Mouse (Mus musculus) hindbrain, embryonic 14.5 days (tissue): ENCODE data around the gene Ece1. TPM values are rescaled to one million over a fixed set of nuclear protein-coding genes. Genes with fewer than 3 reads are reported as not detected.
A peak's percentile ranks its signal among the peaks of the same experiment; 100 is the strongest.

ENCODE experiments used
- ATAC-seq: fragments of 200-750 bp; cut with Nextera tagmentation; 2 replicates; pipeline ENCODE4 v1.8.0; 2017; ENCODE audit warnings: moderate number of reproducible peaks, mild to moderate bottlenecking, moderate TSS enrichment, moderate library complexity; ENCODE audit not compliant: low FRiP score
- DNase-seq: peaks from one replicate; pipeline ENCODE4 v3.0.0-alpha.2; 2015; ENCODE audit warnings: low spot score
- H3K27ac ChIP-seq: fragments of 300-500 bp; sonication (generic); 2 replicates; pipeline ENCODE4 v1.5.1; 2014; ENCODE audit warnings: mild to moderate bottlenecking, moderate library complexity
- H3K27me3 ChIP-seq: fragments of 300-500 bp; sonication (generic); 2 replicates; pipeline ENCODE4 v1.6.1; 2014; ENCODE audit warnings: mild to moderate bottlenecking, low read length, mixed read lengths; ENCODE audit not compliant: control insufficient read depth, insufficient read depth
- H3K36me3 ChIP-seq: fragments of 300-500 bp; sonication (generic); replicated peaks from 2 replicates; pipeline ENCODE4 v1.6.1; 2014; ENCODE audit not compliant: control insufficient read depth, insufficient read depth
- H3K4me1 ChIP-seq: fragments of 300-500 bp; sonication (generic); replicated peaks from 2 replicates; pipeline ENCODE4 v1.6.1; 2014; ENCODE audit warnings: antibody characterized with exemption, low read length, mixed read lengths; ENCODE audit not compliant: control insufficient read depth, insufficient read depth
- H3K4me2 ChIP-seq: fragments of 300-500 bp; sonication (generic); replicated peaks from 2 replicates; pipeline ENCODE4 v1.6.1; 2014; ENCODE audit warnings: mild to moderate bottlenecking, moderate library complexity
- H3K4me3 ChIP-seq: fragments of 300-500 bp; sonication (generic); replicated peaks from 2 replicates; pipeline ENCODE4 v1.5.1; 2014; ENCODE audit warnings: mild to moderate bottlenecking, low read length
- H3K9ac ChIP-seq: fragments of 300-500 bp; sonication (generic); 2 replicates; pipeline ENCODE4 v1.6.1; 2014
- H3K9me3 ChIP-seq: fragments of 300-500 bp; sonication (generic); 2 replicates; pipeline ENCODE4 v1.6.1; 2016; ENCODE audit warnings: low read length; ENCODE audit not compliant: control insufficient read depth
- WGBS: fragments of 180-500 bp; shearing (Covaris S2); extraction: QIAGEN DNeasy Blood & Tissue Kit; methylation state at CpG from one replicate; pipeline ENCODE4 v1.1.7; 2014; 5-methylcytosine and 5-hydroxymethylcytosine counted together
- polyA plus RNA-seq: library from polyadenylated mRNA; unstranded; fragments of >200 nt; fragmentation: Nextera tagmentation; extraction: Ambion mirVana; gene quantifications from 2 replicates; pipeline ENCODE4 v1.2.1, GENCODE M21; 2014

Ece1 gene
- polyA plus RNA-seq, 1 experiment from 2014 or later, result 25.0 TPM

DNA sequence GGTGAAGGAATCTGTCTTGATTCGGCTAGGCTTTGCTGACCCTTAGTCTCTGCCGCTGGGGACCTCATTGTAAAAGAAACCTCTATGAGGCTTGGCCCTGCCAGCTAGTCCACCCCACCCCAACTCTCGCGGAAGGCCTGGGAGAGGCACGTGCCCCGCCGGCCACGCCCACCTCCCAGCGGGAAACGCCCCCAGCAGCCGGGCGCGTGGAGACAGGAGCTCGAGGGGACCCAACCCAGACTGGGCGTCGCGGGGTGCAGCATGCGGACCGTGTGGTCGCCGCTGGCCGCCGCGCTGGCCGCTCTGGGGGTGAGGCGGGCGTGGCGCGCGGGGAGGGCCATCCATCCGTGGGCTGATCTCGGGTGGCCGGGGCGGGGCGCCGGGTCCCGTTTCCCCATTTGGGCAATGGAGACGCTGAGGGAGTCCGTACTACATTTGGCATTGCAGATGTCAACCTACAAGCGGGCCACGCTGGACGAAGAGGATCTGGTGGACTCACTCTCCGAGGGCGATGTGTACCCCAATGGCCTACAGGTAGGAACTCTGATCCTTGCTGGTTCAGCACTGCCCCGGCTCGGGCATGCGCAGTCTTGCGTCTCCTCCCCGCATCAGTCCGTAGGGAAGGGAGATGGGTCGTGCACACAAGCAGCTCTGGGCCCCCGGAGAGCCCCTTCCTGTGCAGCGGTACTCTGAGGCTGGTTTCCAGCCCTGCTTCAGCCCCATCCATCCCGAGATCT, 51.5 kb downstream of the Ece1 start:
- DNase-seq (peak; percentile 70), ATAC-seq (peak; percentile 74)
- Histone ChIP-seq H3K27ac (no peak overlapping the region), H3K4me3 (peak overlapping the region; percentile 48), H3K9ac (peak overlapping the region; percentile 65), H3K27me3 (no peaks in the 10 kb centered on the region), H3K36me3 (no peaks in the 10 kb centered on the region), H3K9me3 (no peaks in the 10 kb centered on the region), H3K4me2 (peak overlapping the region; percentile 91), H3K4me1 (peaks cover 30% of the 10 kb centered on the region)
- WGBS, result 2% methylated on average over 54 of the region's 54 CpGs

DNA sequence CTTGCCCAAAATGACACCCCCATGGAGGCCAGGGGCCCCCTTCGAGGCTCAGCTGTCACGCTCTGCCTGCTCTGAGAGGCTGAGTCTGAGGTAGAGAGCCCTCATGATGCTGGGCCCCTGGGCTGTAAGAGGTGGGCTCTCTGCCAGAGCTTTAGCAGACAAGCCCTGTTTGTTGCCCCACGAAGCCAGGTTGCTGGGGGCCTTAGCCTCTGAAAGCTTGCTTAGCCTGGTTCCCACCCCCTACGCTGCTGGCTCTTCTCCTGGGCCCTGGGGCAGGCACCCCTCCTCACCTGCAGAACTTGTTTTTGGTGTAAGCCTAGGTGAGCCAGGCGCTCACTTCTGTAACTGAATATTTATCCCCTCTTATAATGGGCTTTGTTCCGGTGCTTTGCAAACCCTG, 55.6 kb downstream of the Ece1 start:
- ATAC-seq (no peak), DNase-seq (no peak)
- Histone ChIP-seq H3K4me2 (no peak overlapping the region), H3K9ac (no peak overlapping the region), H3K4me1 (peaks cover 41% of the 10 kb centered on the region), H3K4me3 (no peak overlapping the region), H3K27ac (0 out of 2 replicates have a peak overlapping the region, but pooled peaks have one; percentile 23), H3K36me3 (no peaks in the 10 kb centered on the region; the same call in 1 of the 2 replicates), H3K27me3 (no peaks in the 10 kb centered on the region), H3K9me3 (no peaks in the 10 kb centered on the region)
- WGBS, result 58% methylated on average over 6 of the region's 6 CpGs

DNA sequence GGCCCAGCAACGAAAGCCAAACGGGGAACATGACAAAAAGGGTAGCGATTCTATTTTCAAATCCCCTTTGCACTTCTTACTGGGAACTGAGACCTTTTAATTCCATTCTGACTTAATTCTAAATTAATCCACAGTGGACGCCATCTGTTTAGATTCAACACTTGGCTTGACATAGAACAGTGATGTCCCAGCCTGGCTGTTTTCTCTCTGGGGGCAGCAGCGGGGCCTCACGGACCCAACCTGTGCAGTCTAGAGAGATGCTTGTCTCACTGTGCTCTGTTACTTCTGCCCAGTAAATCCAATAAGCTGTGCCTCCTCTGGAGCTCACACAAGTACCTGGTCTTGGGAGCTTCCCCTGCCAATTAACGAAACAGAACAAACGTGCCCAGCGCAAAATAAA, 56.5 kb downstream of the Ece1 start:
- Histone ChIP-seq H3K4me1 (peaks cover 36% of the 10 kb centered on the region), H3K9ac (peak overlapping the region; percentile 24; the same call in 1 of the 2 replicates), H3K36me3 (no peaks in the 10 kb centered on the region; the same call in 1 of the 2 replicates), H3K9me3 (no peaks in the 10 kb centered on the region), H3K27me3 (no peaks in the 10 kb centered on the region), H3K4me3 (no peak overlapping the region), H3K27ac (no peak overlapping the region), H3K4me2 (no peak overlapping the region)
- DNase-seq (no peak), ATAC-seq (no peak)
- 47% methylated on average over 9 of the region's 9 CpGs for WGBS

DNA sequence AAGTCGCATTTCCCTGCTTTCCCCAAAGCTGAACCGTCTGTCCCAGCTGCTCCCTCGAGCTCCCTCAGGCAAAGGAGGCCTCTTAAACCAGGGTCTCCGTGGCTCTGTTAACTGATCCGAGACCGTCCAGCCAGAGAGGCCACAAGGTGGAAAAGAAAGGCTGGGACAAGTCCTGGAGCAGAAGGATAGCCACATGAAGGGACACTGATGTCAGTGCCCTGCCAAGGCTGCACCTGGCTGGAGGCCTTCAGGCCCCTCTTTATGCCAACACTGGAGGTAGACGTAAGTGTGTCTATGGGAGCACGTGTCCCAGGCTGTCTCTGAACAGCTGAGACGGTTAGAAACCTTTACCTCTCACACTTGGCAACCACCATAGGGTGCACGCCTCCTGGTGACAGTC, 57.1 kb downstream of the Ece1 start:
- ATAC-seq, result no peak
- no peak for DNase-seq
- H3K4me1 ChIP-seq, result peaks cover 30% of the 10 kb centered on the region
- H3K36me3 ChIP-seq, result no peaks in the 10 kb centered on the region; the same call in 1 of the 2 replicates
- H3K27me3 ChIP-seq, result no peaks in the 10 kb centered on the region
- H3K9me3 ChIP-seq, result no peaks in the 10 kb centered on the region
- no peak overlapping the region for H3K4me2 ChIP-seq
- H3K4me3 ChIP-seq, result no peak overlapping the region
- 52% methylated on average over 10 of the region's 10 CpGs for WGBS
- no peak overlapping the region for H3K9ac ChIP-seq
- H3K27ac ChIP-seq, result 0 out of 2 replicates have a peak overlapping the region, but pooled peaks have one; percentile 44

DNA sequence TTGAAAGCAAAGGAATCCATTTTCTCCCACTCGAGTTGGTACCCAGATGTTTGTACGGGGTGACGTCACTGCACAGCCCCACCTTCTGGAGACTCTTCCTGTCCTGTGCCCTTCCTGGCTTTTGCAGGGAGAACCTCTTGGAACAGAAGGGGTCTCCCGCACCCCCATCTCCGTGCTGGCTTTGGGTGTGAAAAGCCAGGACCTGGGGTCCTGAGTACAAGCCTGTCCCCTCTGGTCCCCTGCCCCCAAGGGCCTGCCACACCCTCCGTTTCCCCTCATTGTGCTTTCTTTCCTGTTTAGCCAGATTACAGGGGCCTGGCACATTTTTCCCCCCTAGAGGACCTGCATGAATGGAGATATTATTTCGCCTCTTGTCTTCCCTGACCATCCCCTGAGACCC, 58.0 kb downstream of the Ece1 start:
- H3K4me2 ChIP-seq, result no peak overlapping the region
- no peak overlapping the region for H3K4me3 ChIP-seq
- H3K27me3 ChIP-seq, result no peaks in the 10 kb centered on the region
- peak overlapping the region; percentile 44 for H3K27ac ChIP-seq
- H3K36me3 ChIP-seq, result no peaks in the 10 kb centered on the region; the same call in 1 of the 2 replicates
- DNase-seq, result no peak
- H3K9ac ChIP-seq, result no peak overlapping the region
- ATAC-seq, result no peak; the same call in 1 of the 2 replicates
- peaks cover 27% of the 10 kb centered on the region for H3K4me1 ChIP-seq
- no peaks in the 10 kb centered on the region for H3K9me3 ChIP-seq
- 53% methylated on average over 7 of the region's 7 CpGs for WGBS

DNA sequence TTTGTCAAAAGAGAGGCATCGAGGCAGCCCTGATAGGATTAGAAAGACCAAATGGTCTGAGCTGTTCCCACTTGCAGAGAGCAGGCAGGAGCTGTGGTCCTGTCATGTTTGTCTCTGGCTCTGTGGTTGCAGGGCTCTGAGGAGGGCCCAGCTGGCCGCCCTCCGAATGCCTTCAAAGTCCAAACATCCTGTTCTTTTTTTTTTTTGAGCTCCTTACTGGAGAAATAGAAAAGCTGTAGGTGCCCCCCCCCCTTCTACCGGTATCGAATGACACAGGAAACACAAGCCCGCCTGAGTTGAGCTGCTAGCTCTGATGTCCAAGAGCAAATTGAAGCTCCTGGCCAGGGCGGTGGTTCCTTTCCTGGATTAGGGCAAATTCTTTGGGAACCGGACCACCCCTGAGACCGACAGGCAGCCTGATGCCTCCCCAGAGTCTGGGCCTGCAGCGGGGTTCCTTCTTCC, 58.5 kb downstream of the Ece1 start:
- Histone ChIP-seq H3K27me3 (no peaks in the 10 kb centered on the region), H3K4me2 (0 out of 2 replicates have a peak overlapping the region, but pooled peaks have one; percentile 3), H3K9ac (no peak overlapping the region), H3K27ac (peak overlapping the region; percentile 44), H3K4me3 (no peak overlapping the region), H3K4me1 (peaks cover 27% of the 10 kb centered on the region), H3K9me3 (no peaks in the 10 kb centered on the region), H3K36me3 (no peaks in the 10 kb centered on the region; the same call in 1 of the 2 replicates)
- no peak for ATAC-seq
- 43% methylated on average over 10 of the region's 10 CpGs for WGBS
- DNase-seq, result no peak

GRCm38 (mm10) chr4:137921510-137921909, 59.5 kb downstream of the Ece1 start:
- Histone ChIP-seq H3K9ac (no peak overlapping the region), H3K36me3 (peaks cover 6% of the 10 kb centered on the region), H3K4me1 (peaks cover 27% of the 10 kb centered on the region), H3K9me3 (no peaks in the 10 kb centered on the region), H3K27me3 (no peaks in the 10 kb centered on the region), H3K4me3 (no peak overlapping the region), H3K4me2 (no peak overlapping the region), H3K27ac (0 out of 2 replicates have a peak overlapping the region, but pooled peaks have one; percentile 27)
- ATAC-seq, result no peak
- DNase-seq, result no peak
- 90% methylated on average over 11 of the region's 11 CpGs for WGBS

DNA sequence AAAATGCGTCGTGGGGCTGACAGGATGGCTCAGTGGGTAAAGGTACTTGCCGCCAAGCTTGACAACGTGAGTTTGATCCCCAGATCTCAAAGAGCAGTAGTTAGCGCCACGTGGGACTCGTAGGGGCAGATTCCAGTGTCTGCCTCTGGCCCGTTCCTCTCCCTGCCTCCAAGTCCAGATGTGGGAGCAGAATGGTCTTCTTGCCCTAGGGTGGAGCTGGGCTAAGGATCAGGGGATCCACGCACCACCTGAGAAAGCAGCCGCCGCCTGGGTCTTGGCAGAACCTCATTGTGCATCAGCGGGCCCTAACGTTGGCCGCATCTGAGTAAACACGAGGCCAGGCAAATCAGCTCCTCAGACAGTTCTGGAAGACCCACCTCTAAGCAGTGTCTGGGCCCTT, 61.0 kb downstream of the Ece1 start:
- no peak for DNase-seq
- no peak for ATAC-seq
- Histone ChIP-seq H3K4me2 (no peak overlapping the region), H3K4me3 (no peak overlapping the region), H3K27me3 (no peaks in the 10 kb centered on the region), H3K4me1 (peaks cover 16% of the 10 kb centered on the region), H3K9me3 (no peaks in the 10 kb centered on the region), H3K9ac (no peak overlapping the region), H3K36me3 (peaks cover 9% of the 10 kb centered on the region), H3K27ac (no peak overlapping the region)
- WGBS, result 88% methylated on average over 15 of the region's 15 CpGs

- DNase-seq (no peak), ATAC-seq (no peak)
- Histone ChIP-seq H3K4me3 (no peak overlapping the region), H3K9me3 (no peaks in the 10 kb centered on the region), H3K27ac (no peak overlapping the region), H3K9ac (no peak overlapping the region), H3K36me3 (peaks cover 9% of the 10 kb centered on the region), H3K27me3 (no peaks in the 10 kb centered on the region), H3K4me2 (no peak overlapping the region), H3K4me1 (peaks cover under 1% of the 10 kb centered on the region; the same call in 1 of the 2 replicates)
- 62% methylated on average over 4 of the region's 4 CpGs for WGBS
These were observed 63.1 kb downstream of the Ece1 start for GRCm38 (mm10) chr4:137925176-137925575.
